Comparison of ENCODE assay signal across 15 mouse cellular contexts in genomic region chr4:82068050-82068449, GRCm38 (mm10).
"Had no signal": no experiment of that assay in that cellular context is flagged by ENCODE, and none has a peak within 500 bp of the region (broad histone marks: within the 10 kb centered on the region; RNA-seq: fewer than 3 reads in every experiment).

No protein-coding gene starts in this region.

- DNase-seq: kidney, postnatal 36 days; layer of hippocampus, adult 9-11 months; layer of hippocampus, postnatal 36 days; lung, postnatal 14 days; right cerebral cortex, adult 18-20 months; thymus, postnatal 4 days had no signal

- H3K4me2 ChIP-seq: limb, embryonic 15.5 days; liver, embryonic 12.5 days; lung, embryonic 15.5 days; midbrain, embryonic 13.5 days; neural tube, embryonic 15.5 days had no signal

- ATAC-seq: liver, embryonic 12.5 days; midbrain, embryonic 13.5 days had no signal

- H3K9me3 ChIP-seq: limb, embryonic 15.5 days; liver, embryonic 12.5 days; lung, embryonic 15.5 days; midbrain, embryonic 13.5 days; neural tube, embryonic 15.5 days had no signal

- H3K36me3 ChIP-seq: limb, embryonic 15.5 days; liver, embryonic 12.5 days; lung, embryonic 15.5 days; midbrain, embryonic 13.5 days; neural tube, embryonic 15.5 days had no signal

- H3K4me1 ChIP-seq: liver, embryonic 12.5 days; lung, embryonic 15.5 days; midbrain, embryonic 13.5 days; neural tube, embryonic 15.5 days had no signal

- H3K27me3 ChIP-seq: limb, embryonic 15.5 days; liver, embryonic 12.5 days; lung, embryonic 15.5 days; midbrain, embryonic 13.5 days; neural tube, embryonic 15.5 days had no signal

- H3K27ac ChIP-seq: kidney, postnatal 0 days; limb, embryonic 15.5 days; liver, embryonic 12.5 days; lung, embryonic 15.5 days; macrophage; midbrain, embryonic 13.5 days; neural tube, embryonic 15.5 days; stomach, postnatal 0 days had no signal

- H3K4me3 ChIP-seq: limb, embryonic 15.5 days; liver, embryonic 12.5 days; lung, embryonic 15.5 days; midbrain, embryonic 13.5 days; myocyte; neural tube, embryonic 15.5 days had no signal

- H3K9ac ChIP-seq: limb, embryonic 15.5 days; liver, embryonic 12.5 days; lung, embryonic 15.5 days; midbrain, embryonic 13.5 days; neural tube, embryonic 15.5 days had no signal
